Mouse (Mus musculus) intestine, embryonic 16.5 days (tissue): Measurements from ENCODE around the gene Gm49387. TPM values are rescaled to one million over a fixed set of nuclear protein-coding genes. Genes with fewer than 3 reads are reported as not detected.

Experiments used
- ATAC-seq: fragments of 200-750 bp; cut with Nextera tagmentation; 2 replicates; pipeline ENCODE4 v1.8.0; 2017; ENCODE audit warnings: moderate TSS enrichment, moderate library complexity
- H3K27ac ChIP-seq: fragments of 300-500 bp; sonication (generic); 2 replicates; pipeline ENCODE4 v1.5.1; 2014; ENCODE audit warnings: mild to moderate bottlenecking, low read length
- H3K27me3 ChIP-seq: fragments of 300-500 bp; sonication (generic); replicated peaks from 2 replicates; pipeline ENCODE4 v1.6.1; 2014; ENCODE audit warnings: low read length, control low read depth, mixed read lengths; ENCODE audit not compliant: control insufficient read depth, insufficient read depth
- H3K36me3 ChIP-seq: fragments of 300-500 bp; sonication (generic); 2 replicates; pipeline ENCODE4 v1.6.1; 2014; ENCODE audit warnings: low read length, control low read depth; ENCODE audit not compliant: control insufficient read depth, insufficient read depth
- H3K4me1 ChIP-seq: fragments of 300-500 bp; sonication (generic); 2 replicates; pipeline ENCODE4 v1.6.1; 2014; ENCODE audit warnings: low read length, control low read depth, mixed read lengths; ENCODE audit not compliant: control insufficient read depth, insufficient read depth
- H3K4me2 ChIP-seq: fragments of 300-500 bp; sonication (generic); 2 replicates; pipeline ENCODE4 v1.6.1; 2014; ENCODE audit warnings: low read depth, low read length, control low read depth
- H3K4me3 ChIP-seq: fragments of 300-500 bp; sonication (generic); 2 replicates; pipeline ENCODE4 v1.5.1; 2014; ENCODE audit warnings: mild to moderate bottlenecking, low read length
- H3K9ac ChIP-seq: fragments of 300-500 bp; sonication (generic); 2 replicates; pipeline ENCODE4 v1.6.1; 2014; ENCODE audit warnings: low read depth, low read length
- H3K9me3 ChIP-seq: fragments of 300-500 bp; sonication (generic); 2 replicates; pipeline ENCODE4 v1.6.1; 2016; ENCODE audit warnings: low read length, control low read depth; ENCODE audit not compliant: control insufficient read depth
- WGBS: fragments of 180-500 bp; shearing (Covaris S2); extraction: QIAGEN DNeasy Blood & Tissue Kit; methylation state at CpG from one replicate; pipeline ENCODE4 v1.1.7; 2014; 5-methylcytosine and 5-hydroxymethylcytosine counted together
- polyA plus RNA-seq: library from polyadenylated mRNA; unstranded; fragments of >200 nt; fragmentation: Nextera tagmentation; extraction: Ambion mirVana; gene quantifications from 2 replicates; pipeline ENCODE4 v1.2.1, GENCODE M21; 2015

Gm49387 gene
- polyA plus RNA-seq, 1 experiment from 2014 or later, result 4.3 TPM

DNA sequence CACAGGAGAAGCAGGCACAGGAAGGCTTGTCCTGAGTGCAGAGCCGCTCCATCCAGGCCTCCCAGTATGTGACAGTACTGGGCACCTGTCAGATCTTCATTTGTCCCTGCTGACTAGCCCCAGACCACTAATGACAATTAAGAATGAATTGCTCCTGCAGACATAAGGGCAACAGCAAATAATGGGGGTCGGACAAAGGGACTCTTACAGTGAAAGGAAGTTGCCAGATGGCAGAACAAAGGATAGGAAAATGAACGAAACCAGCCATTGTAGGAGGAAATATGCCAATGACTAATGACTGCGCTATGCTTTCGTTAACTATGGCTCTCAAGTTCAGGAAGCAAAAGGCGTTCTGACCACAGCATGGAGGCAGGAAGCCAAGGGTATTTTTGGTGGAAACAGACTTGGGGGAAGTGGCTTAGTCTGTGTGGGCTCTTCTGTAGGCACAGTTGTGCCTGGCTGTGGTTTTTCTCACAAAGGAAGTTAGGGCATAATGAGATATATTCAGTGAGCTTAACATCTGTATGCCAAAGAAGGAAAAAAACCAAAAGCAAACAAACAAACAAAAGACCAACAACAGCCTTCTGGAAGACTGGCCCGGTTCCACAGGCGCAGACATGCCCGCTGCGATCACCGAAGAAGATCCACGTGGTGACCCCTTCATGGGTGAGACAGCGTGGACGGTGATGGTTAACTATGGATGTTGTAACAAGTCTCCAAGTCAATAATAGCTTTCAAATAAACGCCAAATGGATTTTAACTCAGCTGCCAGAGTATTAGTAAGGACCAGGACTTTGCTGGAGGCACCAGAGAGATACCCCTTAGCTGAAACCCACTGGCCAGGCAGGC lies 29.2 kb upstream of the Gm49387 start:
- peaks cover 7% of the 10 kb centered on the region; the same call in 1 of the 2 replicates for H3K36me3 ChIP-seq
- 0 out of 2 replicates have a peak, but pooled peaks have one; percentile 21 for ATAC-seq
- H3K27me3 ChIP-seq, result no peaks in the 10 kb centered on the region
- peak overlapping the region; percentile 16; the same call in 1 of the 2 replicates for H3K9ac ChIP-seq
- no peaks in the 10 kb centered on the region for H3K9me3 ChIP-seq
- 0 out of 2 replicates have a peak overlapping the region, but pooled peaks have one; percentile 1 for H3K4me2 ChIP-seq
- H3K4me3 ChIP-seq, result no peak overlapping the region
- H3K27ac ChIP-seq, result peak overlapping the region; percentile 78
- H3K4me1 ChIP-seq, result peaks cover 15% of the 10 kb centered on the region
- WGBS, result 74% methylated on average over 15 of the region's 15 CpGs

DNA sequence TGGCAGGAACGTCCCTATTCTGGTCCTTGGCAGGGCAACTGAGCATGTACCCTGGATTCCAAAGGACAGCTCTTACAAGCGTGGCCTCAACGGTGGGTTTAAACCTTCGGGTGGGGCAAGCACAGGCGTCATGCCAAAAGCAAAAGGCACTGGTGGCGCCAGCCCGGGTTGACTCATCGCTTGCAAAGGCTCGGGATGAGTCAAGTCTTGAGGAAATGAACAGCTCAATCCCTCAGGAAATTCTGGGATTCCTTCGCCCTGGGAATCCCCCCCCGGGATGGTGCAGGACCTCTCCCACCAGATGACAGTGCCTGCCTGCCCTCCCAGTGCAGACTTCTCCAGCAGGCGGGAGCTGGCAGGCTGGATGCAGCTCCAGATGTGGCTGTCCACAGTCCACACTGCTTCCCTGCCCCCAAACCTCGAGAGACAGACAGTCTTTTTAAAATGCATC lies 28.5 kb upstream of the Gm49387 start:
- 48% methylated on average over 13 of the region's 13 CpGs for WGBS

GRCm38 (mm10) chr14:31668326-31668725 lies 27.6 kb upstream of the Gm49387 start:
- no peak overlapping the region for H3K4me3 ChIP-seq
- H3K4me2 ChIP-seq, result no peak overlapping the region
- no peak for ATAC-seq
- no peak overlapping the region for H3K27ac ChIP-seq
- peaks cover 7% of the 10 kb centered on the region; the same call in 1 of the 2 replicates for H3K36me3 ChIP-seq
- no peaks in the 10 kb centered on the region for H3K27me3 ChIP-seq
- WGBS, result 86% methylated on average over 13 of the region's 13 CpGs
- peaks cover 27% of the 10 kb centered on the region for H3K4me1 ChIP-seq
- no peak overlapping the region for H3K9ac ChIP-seq
- H3K9me3 ChIP-seq, result no peaks in the 10 kb centered on the region

More for the DNA sequence above, 28.5 kb upstream of the Gm49387 start:
- Histone ChIP-seq H3K27me3 (no peaks in the 10 kb centered on the region), H3K36me3 (peaks cover 7% of the 10 kb centered on the region; the same call in 1 of the 2 replicates), H3K9ac (peak overlapping the region; percentile 16; the same call in 1 of the 2 replicates), H3K9me3 (no peaks in the 10 kb centered on the region), H3K4me2 (0 out of 2 replicates have a peak overlapping the region, but pooled peaks have one; percentile 1), H3K27ac (peak overlapping the region; percentile 78), H3K4me3 (no peak overlapping the region), H3K4me1 (peaks cover 20% of the 10 kb centered on the region)
- ATAC-seq, result peak; percentile 70; the same call in 1 of the 2 replicates

GRCm38 (mm10) chr14:31667741-31668140 lies 27.1 kb upstream of the Gm49387 start:
- no peak overlapping the region for H3K27ac ChIP-seq
- H3K9me3 ChIP-seq, result no peaks in the 10 kb centered on the region
- peaks cover 33% of the 10 kb centered on the region for H3K4me1 ChIP-seq
- 84% methylated on average over 6 of the region's 6 CpGs for WGBS
- no peaks in the 10 kb centered on the region for H3K27me3 ChIP-seq
- no peak overlapping the region for H3K4me2 ChIP-seq
- no peak for ATAC-seq
- H3K4me3 ChIP-seq, result no peak overlapping the region
- no peak overlapping the region for H3K9ac ChIP-seq
- H3K36me3 ChIP-seq, result peaks cover 7% of the 10 kb centered on the region; the same call in 1 of the 2 replicates

- Histone ChIP-seq H3K9ac (no peak overlapping the region), H3K4me3 (no peak overlapping the region)
- WGBS, result 94% methylated on average over 28 of the region's 28 CpGs
Observed at GRCm38 (mm10) chr14:31666931-31667705, 26.4 kb upstream of the Gm49387 start.

DNA sequence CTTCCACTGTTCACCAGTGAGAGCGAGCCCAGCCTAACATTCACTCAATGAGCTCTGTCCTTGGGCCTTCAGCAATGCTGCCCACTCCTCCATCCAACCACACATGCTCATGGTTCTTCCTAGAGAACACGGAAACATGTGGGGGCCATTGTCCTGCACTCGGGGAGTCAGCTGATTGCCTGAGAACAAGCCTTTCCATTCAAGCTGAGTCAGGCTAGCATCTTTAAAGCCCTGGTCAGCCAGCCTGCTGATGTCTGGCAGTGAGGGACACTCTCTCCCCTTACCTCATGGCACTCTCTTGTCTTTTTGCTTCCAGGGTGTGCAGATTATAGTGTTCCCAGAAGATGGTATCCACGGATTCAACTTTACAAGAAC lies 24.9 kb upstream of the Gm49387 start:
- peaks cover 49% of the 10 kb centered on the region for H3K4me1 ChIP-seq
- H3K27ac ChIP-seq, result peak overlapping the region; percentile 52
- H3K4me3 ChIP-seq, result no peak overlapping the region
- no peak overlapping the region for H3K9ac ChIP-seq
- no peaks in the 10 kb centered on the region for H3K27me3 ChIP-seq
- H3K36me3 ChIP-seq, result peaks cover 7% of the 10 kb centered on the region; the same call in 1 of the 2 replicates
- H3K4me2 ChIP-seq, result no peak overlapping the region
- H3K9me3 ChIP-seq, result no peaks in the 10 kb centered on the region
- WGBS, result 63% methylated on average over 4 of the region's 4 CpGs
- no peak for ATAC-seq

More at GRCm38 (mm10) chr14:31666931-31667705, 26.4 kb upstream of the Gm49387 start:
- ATAC-seq, result no peak
- no peak overlapping the region for H3K27ac ChIP-seq
- no peaks in the 10 kb centered on the region for H3K27me3 ChIP-seq
- H3K4me1 ChIP-seq, result peaks cover 39% of the 10 kb centered on the region
- peaks cover 7% of the 10 kb centered on the region; the same call in 1 of the 2 replicates for H3K36me3 ChIP-seq
- H3K4me2 ChIP-seq, result no peak overlapping the region
- H3K9me3 ChIP-seq, result no peaks in the 10 kb centered on the region

GRCm38 (mm10) chr14:31664903-31665565 lies 24.4 kb upstream of the Gm49387 start:
- Histone ChIP-seq H3K9ac (no peak overlapping the region), H3K9me3 (no peaks in the 10 kb centered on the region), H3K4me2 (no peak overlapping the region), H3K4me1 (peaks cover 53% of the 10 kb centered on the region), H3K27me3 (no peaks in the 10 kb centered on the region), H3K4me3 (no peak overlapping the region), H3K36me3 (peaks cover 7% of the 10 kb centered on the region; the same call in 1 of the 2 replicates), H3K27ac (peak overlapping the region; percentile 52)
- no peak for ATAC-seq
- 44% methylated on average over 12 of the region's 12 CpGs for WGBS

DNA sequence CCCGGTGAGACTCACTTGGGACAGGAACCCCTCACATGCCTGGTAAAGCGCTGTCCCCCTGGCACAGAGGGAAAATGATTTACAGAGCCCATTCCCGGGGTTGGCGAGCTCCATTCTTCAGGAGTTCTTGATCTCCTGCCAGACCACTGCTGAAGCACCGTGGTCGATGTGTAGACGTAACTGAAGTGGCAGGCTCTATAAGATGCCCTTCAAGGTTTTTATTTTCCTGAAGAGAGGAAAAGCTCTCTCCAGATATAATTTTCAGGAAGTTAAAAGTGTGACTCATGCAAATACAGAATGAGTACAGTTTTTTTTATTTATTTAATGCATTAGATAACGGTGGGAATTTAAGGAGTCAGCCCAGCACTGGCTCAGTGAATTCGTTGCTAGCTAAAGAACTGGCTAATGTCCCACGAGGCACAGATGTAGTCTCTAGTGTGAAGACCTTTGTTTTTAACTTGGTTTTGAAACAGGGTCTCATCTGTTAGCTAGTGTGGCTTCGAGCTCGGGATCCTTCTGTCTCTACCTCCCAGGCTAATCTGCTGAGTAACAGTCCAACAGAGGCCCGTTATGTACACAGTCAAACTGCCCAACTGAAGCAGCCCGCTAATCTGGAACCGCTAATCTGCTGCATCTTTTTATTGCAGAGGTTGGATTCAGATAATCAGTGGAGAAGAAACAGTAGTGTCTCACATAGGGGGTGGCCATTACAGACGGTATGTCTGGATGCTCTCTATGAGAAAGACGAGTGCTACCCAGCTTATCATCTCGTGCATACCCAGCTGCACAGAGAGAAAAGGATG lies 23.6 kb upstream of the Gm49387 start:
- Histone ChIP-seq H3K4me2 (no peak overlapping the region), H3K9me3 (no peaks in the 10 kb centered on the region), H3K36me3 (peaks cover 7% of the 10 kb centered on the region; the same call in 1 of the 2 replicates), H3K4me3 (no peak overlapping the region), H3K27ac (peak overlapping the region; percentile 99), H3K4me1 (peaks cover 56% of the 10 kb centered on the region), H3K27me3 (no peaks in the 10 kb centered on the region), H3K9ac (no peak overlapping the region)
- no peak for ATAC-seq
- 45% methylated on average over 18 of the region's 18 CpGs for WGBS
